ENCODE assay signal across 10 mouse cellular contexts in genomic region chr10:39660698-39661097, GRCm38 (mm10). TPM values are rescaled to one million over a fixed set of nuclear protein-coding genes. Genes with fewer than 3 reads are reported as not detected.
DNase-seq lines count a peak whose midpoint lies in the region; ATAC-seq and TF ChIP-seq lines count a peak whose summit lies in the region.
"Had no signal": no experiment of that assay in that cellular context is flagged by ENCODE, and none has a peak within 500 bp of the region (broad histone marks: within the 10 kb centered on the region; RNA-seq: fewer than 3 reads in every experiment).

No protein-coding gene starts in this region.

- peak overlapping the region; percentile 86; the same call in 1 of the 2 replicates for H3K27ac ChIP-seq in kidney, postnatal 0 days
- peak overlapping the region; percentile 80; the same call in 1 of the 2 replicates for H3K27ac ChIP-seq in forebrain, embryonic 11.5 days (ENCODE audit: low read depth, low read length)
- peak overlapping the region; percentile 69 for H3K27ac ChIP-seq in intestine, embryonic 15.5 days
- peak overlapping the region; percentile 97 for H3K27ac ChIP-seq in stomach, embryonic 14.5 days (ENCODE audit: low read length)

- 34% methylated on average over 5 of the region's 5 CpGs for whole genome bisulfite sequencing in kidney, postnatal 0 days
- WGBS in forebrain, embryonic 11.5 days = 62% methylated on average over 5 of the region's 5 CpGs
- WGBS in intestine, embryonic 15.5 days = 38% methylated on average over 5 of the region's 5 CpGs
- WGBS in stomach, embryonic 14.5 days = 27% methylated on average over 5 of the region's 5 CpGs

- 0 out of 2 replicates have a peak, but pooled peaks have one; percentile 33 for ATAC-seq in kidney, postnatal 0 days (replicated peaks; ENCODE audit: low FRiP score, low read depth)
- ATAC-seq in forebrain, embryonic 11.5 days (replicated peaks; ENCODE audit: low FRiP score) = no peak
- ATAC-seq in intestine, embryonic 15.5 days = 0 out of 2 replicates have a peak, but pooled peaks have one; percentile 5
- ATAC-seq in stomach, embryonic 14.5 days (ENCODE audit: insufficient number of reproducible peaks, insufficient read depth, low FRiP score, low read depth) = no peak

- DNase-seq in kidney, postnatal 0 days (ENCODE audit: low spot score) = peak; percentile 31
- no peak for DNase-seq in kidney, postnatal 14 days
- DNase-seq in forebrain, embryonic 11.5 days (ENCODE audit: low spot score) = no peak
- DNase-seq in spleen, postnatal 36 days (ENCODE audit: low spot score in 2 of 2) = no peak
- no peak for DNase-seq in testis, postnatal 14 days (ENCODE audit: low spot score)
- DNase-seq: right cerebral cortex, postnatal 4 days had no signal

- H3K4me3 ChIP-seq in kidney, postnatal 0 days (replicated peaks; ENCODE audit: low read depth, low read length) = no peak overlapping the region
- no peak overlapping the region for H3K4me3 ChIP-seq in forebrain, embryonic 11.5 days (ENCODE audit: low read depth, low read length)
- no peak overlapping the region for H3K4me3 ChIP-seq in intestine, embryonic 15.5 days (replicated peaks)
- no peak overlapping the region for H3K4me3 ChIP-seq in stomach, embryonic 14.5 days (ENCODE audit: low read depth, low read length)
- H3K4me3 ChIP-seq: left cerebral cortex, adult 2 months; megakaryocyte, embryonic 14.5 days had no signal

- TF ChIP-seq CTCF in kidney, postnatal 0 days (IDR thresholded peaks at IDR 0.05; ENCODE audit: low read depth) = no peak

- no peak overlapping the region for H3K4me2 ChIP-seq in kidney, postnatal 0 days (ENCODE audit: low read length)
- no peak overlapping the region for H3K4me2 ChIP-seq in forebrain, embryonic 11.5 days (ENCODE audit: low read depth, low read length, severe bottlenecking)
- H3K4me2 ChIP-seq in intestine, embryonic 15.5 days (replicated peaks) = no peak overlapping the region
- no peak overlapping the region for H3K4me2 ChIP-seq in stomach, embryonic 14.5 days (replicated peaks; ENCODE audit: low read depth, low read length)

- H3K9ac ChIP-seq in kidney, postnatal 0 days (ENCODE audit: low read depth, low read length) = no peak overlapping the region
- H3K9ac ChIP-seq in forebrain, embryonic 11.5 days (ENCODE audit: low read length) = no peak overlapping the region
- H3K9ac ChIP-seq in intestine, embryonic 15.5 days = no peak overlapping the region
- H3K9ac ChIP-seq in stomach, embryonic 14.5 days (replicated peaks; ENCODE audit: low read depth, low read length) = no peak overlapping the region

- no peaks in the 10 kb centered on the region for H3K36me3 ChIP-seq in kidney, postnatal 0 days (ENCODE audit: insufficient read depth, low read length)
- H3K36me3 ChIP-seq in forebrain, embryonic 11.5 days (ENCODE audit: control insufficient read depth, insufficient read depth, low read length) = no peaks in the 10 kb centered on the region
- H3K36me3 ChIP-seq in intestine, embryonic 15.5 days = no peaks in the 10 kb centered on the region
- H3K36me3 ChIP-seq in stomach, embryonic 14.5 days (ENCODE audit: control insufficient read depth, insufficient read depth, low read length) = no peaks in the 10 kb centered on the region

- H3K27me3 ChIP-seq in kidney, postnatal 0 days (ENCODE audit: insufficient read depth, low read length) = no peaks in the 10 kb centered on the region
- H3K27me3 ChIP-seq in forebrain, embryonic 11.5 days (ENCODE audit: control insufficient read depth, insufficient read depth, low read length) = no peaks in the 10 kb centered on the region
- H3K27me3 ChIP-seq in intestine, embryonic 15.5 days (replicated peaks) = no peaks in the 10 kb centered on the region
- no peaks in the 10 kb centered on the region for H3K27me3 ChIP-seq in stomach, embryonic 14.5 days (ENCODE audit: control insufficient read depth, insufficient read depth, low read length)

- no peaks in the 10 kb centered on the region for H3K9me3 ChIP-seq in kidney, postnatal 0 days (replicated peaks; ENCODE audit: low read length)
- no peaks in the 10 kb centered on the region for H3K9me3 ChIP-seq in forebrain, embryonic 11.5 days (ENCODE audit: control insufficient read depth, low read length)
- no peaks in the 10 kb centered on the region for H3K9me3 ChIP-seq in intestine, embryonic 15.5 days
- H3K9me3 ChIP-seq in stomach, embryonic 14.5 days (ENCODE audit: control insufficient read depth, low read depth, low read length) = no peaks in the 10 kb centered on the region
- H3K9me3 ChIP-seq: megakaryocyte, embryonic 14.5 days had no signal

- peaks cover 25% of the 10 kb centered on the region for H3K4me1 ChIP-seq in kidney, postnatal 0 days (replicated peaks; ENCODE audit: insufficient read depth, low read length)
- H3K4me1 ChIP-seq in forebrain, embryonic 11.5 days (replicated peaks; ENCODE audit: control insufficient read depth, insufficient read depth, low read length) = peaks cover 16% of the 10 kb centered on the region
- peaks cover 23% of the 10 kb centered on the region for H3K4me1 ChIP-seq in intestine, embryonic 15.5 days (replicated peaks)
- H3K4me1 ChIP-seq in stomach, embryonic 14.5 days (ENCODE audit: control insufficient read depth, insufficient read depth, low read length) = peaks cover 49% of the 10 kb centered on the region

RNA-seq across cellular contexts. Expression of gene Traf3ip2, which starts 48.0 kb away (rescaled TPM):
- 15.0 TPM in 2 replicates for polyA plus RNA-seq in kidney, postnatal 0 days (2015; fragmentation: Nextera tagmentation; extraction: Ambion mirVana)
- 3.8 and 5.4 TPM in 2 replicates for polyA plus RNA-seq in forebrain, embryonic 11.5 days (2014; fragmentation: Nextera tagmentation; extraction: Ambion mirVana)
- polyA plus RNA-seq in intestine, embryonic 15.5 days (2015; fragmentation: Nextera tagmentation; extraction: Ambion mirVana) = 25.8 and 29.4 TPM in 2 replicates
- 30.2 and 32.6 TPM in 2 replicates for polyA plus RNA-seq in stomach, embryonic 14.5 days (2014; fragmentation: Nextera tagmentation; extraction: Ambion mirVana)

Comparison
In these comparisons a context has a peak if more than half of its experiments do, and no peak if none do; other contexts are left out.
1. ATAC-seq: peak in kidney, postnatal 0 days (single experiment) and intestine, embryonic 15.5 days (single experiment); none in forebrain, embryonic 11.5 days (single experiment) and stomach, embryonic 14.5 days (single experiment).
2. Peak in every context shown above with its lines, with median percentiles within 50 percentile points of each other: H3K27ac ChIP-seq.